Mouse (Mus musculus) bone marrow, adult 2 months (tissue): ENCODE results near the gene Hist1h4k. TPM values are rescaled to one million over a fixed set of nuclear protein-coding genes. Genes with fewer than 3 reads are reported as not detected.
"Not testable (repeated sequence)": the region's sequence is repeated elsewhere in the genome, so short reads cannot be mapped to it uniquely, and the experiment has no call there.

ENCODE experiments used
- H3K27ac ChIP-seq: fragments of 200-500 bp; 2 replicates; pipeline ENCODE4 v1.5.1; 2012; ENCODE audit warnings: low read depth, mild to moderate bottlenecking, control low read depth, inconsistent platforms, low read length; ENCODE audit not compliant: control insufficient read depth, poor library complexity, insufficient read depth
- H3K4me1 ChIP-seq: fragments of 200-500 bp; 2 replicates; pipeline ENCODE4 v1.6.1; 2011; ENCODE audit warnings: low read length; ENCODE audit not compliant: control insufficient read depth, insufficient read depth
- H3K4me3 ChIP-seq: fragments of 200-500 bp; replicated peaks from 2 replicates; pipeline ENCODE3; 2011; ENCODE audit warnings: mild to moderate bottlenecking, low read depth, low read length, control low read depth; ENCODE audit not compliant: control insufficient read depth
- CTCF ChIP-seq: fragments of 200-500 bp; IDR thresholded peaks from 2 replicates; pipeline ENCODE4 v1.5.1; 2011; ENCODE audit warnings: low read length, control low read depth; ENCODE audit not compliant: control insufficient read depth, insufficient read depth
- POLR2A ChIP-seq: fragments of 200-500 bp; IDR thresholded peaks from 2 replicates; pipeline ENCODE4 v1.6.1; 2011; ENCODE audit warnings: low read depth, mild to moderate bottlenecking, control low read depth, low read length, borderline replicate concordance; ENCODE audit not compliant: control insufficient read depth
- WGBS: fragments of 180-500 bp; shearing (Covaris S2); methylation state at CpG from one replicate; pipeline ENCODE4 v1.1.7; 2018; 5-methylcytosine and 5-hydroxymethylcytosine counted together
- polyA plus RNA-seq: library from polyadenylated mRNA; stranded (reverse); fragments of >200 nt; gene quantifications from 2 replicates; pipeline ENCODE4 v1.2.4, GENCODE M21; 2011; ENCODE audit warnings: low replicate concordance; ENCODE audit not compliant: missing spikeins, insufficient read depth, insufficient read length

The Hist1h4k gene
- polyA plus RNA-seq, 1 experiment: 358 TPM

GRCm38 (mm10) chr13:21786189-21786898 is 36.0 kb upstream of the Hist1h4k start:
- H3K4me1 ChIP-seq: peaks cover 3% of the 10 kb centered on the region; the same call in 1 of the 2 replicates
- H3K27ac ChIP-seq: peak overlapping the region; percentile 96
- 13% methylated on average over 8 of the region's 8 CpGs for WGBS
- H3K4me3 ChIP-seq: peak overlapping the region; percentile 63
- no peak for TF ChIP-seq POLR2A
- TF ChIP-seq CTCF: no peak

DNA sequence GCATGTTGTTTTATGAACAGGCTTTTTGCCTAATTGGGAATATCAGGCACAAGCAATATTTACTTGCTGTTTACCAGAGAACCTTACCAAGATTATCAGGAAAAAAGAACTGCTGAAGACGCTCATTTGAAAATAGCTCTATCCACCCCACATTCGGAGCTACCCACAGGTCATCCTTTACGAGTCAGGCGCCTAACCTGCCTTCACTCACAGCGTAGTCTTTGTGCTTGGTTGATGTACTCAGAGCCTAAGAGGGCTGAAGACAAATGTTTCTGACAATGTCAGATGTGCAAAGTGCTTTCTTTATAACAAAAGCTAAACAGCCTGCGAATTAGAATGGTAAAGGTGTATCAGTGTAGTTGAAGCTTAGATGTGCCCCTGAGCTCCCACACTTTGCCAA is 34.0 kb upstream of the Hist1h4k start:
- Histone ChIP-seq H3K4me3 (no peak overlapping the region), H3K4me1 (peaks cover 3% of the 10 kb centered on the region; the same call in 1 of the 2 replicates), H3K27ac (peak overlapping the region; percentile 94; the same call in 1 of the 2 replicates)
- 72% methylated on average over 6 of the region's 6 CpGs for WGBS
- no peak for TF ChIP-seq CTCF
- TF ChIP-seq POLR2A: no peak

GRCm38 (mm10) chr13:21783734-21784161 is 33.4 kb upstream of the Hist1h4k start:
- H3K4me1 ChIP-seq: peaks cover 3% of the 10 kb centered on the region; the same call in 1 of the 2 replicates
- H3K27ac ChIP-seq: peak overlapping the region; percentile 94
- TF ChIP-seq POLR2A: no peak
- 7% methylated on average over 9 of the region's 9 CpGs for WGBS
- peak overlapping the region; percentile 18 for H3K4me3 ChIP-seq

GRCm38 (mm10) chr13:21783255-21783617 is 32.9 kb upstream of the Hist1h4k start, which contains the start of gene Hist1h3i:
Gene Hist1h3i, minus strand, starts transcription at chr13:21783370.
- peaks cover 3% of the 10 kb centered on the region; the same call in 1 of the 2 replicates for H3K4me1 ChIP-seq
- TF ChIP-seq CTCF (no peak), POLR2A (no peak)
- H3K27ac ChIP-seq: peak within 1 kb of the TSS; percentile 98
- WGBS: 0% methylated on average over 20 of the region's 20 CpGs
- H3K4me3 ChIP-seq: peak within 1 kb of the TSS; percentile 63

DNA sequence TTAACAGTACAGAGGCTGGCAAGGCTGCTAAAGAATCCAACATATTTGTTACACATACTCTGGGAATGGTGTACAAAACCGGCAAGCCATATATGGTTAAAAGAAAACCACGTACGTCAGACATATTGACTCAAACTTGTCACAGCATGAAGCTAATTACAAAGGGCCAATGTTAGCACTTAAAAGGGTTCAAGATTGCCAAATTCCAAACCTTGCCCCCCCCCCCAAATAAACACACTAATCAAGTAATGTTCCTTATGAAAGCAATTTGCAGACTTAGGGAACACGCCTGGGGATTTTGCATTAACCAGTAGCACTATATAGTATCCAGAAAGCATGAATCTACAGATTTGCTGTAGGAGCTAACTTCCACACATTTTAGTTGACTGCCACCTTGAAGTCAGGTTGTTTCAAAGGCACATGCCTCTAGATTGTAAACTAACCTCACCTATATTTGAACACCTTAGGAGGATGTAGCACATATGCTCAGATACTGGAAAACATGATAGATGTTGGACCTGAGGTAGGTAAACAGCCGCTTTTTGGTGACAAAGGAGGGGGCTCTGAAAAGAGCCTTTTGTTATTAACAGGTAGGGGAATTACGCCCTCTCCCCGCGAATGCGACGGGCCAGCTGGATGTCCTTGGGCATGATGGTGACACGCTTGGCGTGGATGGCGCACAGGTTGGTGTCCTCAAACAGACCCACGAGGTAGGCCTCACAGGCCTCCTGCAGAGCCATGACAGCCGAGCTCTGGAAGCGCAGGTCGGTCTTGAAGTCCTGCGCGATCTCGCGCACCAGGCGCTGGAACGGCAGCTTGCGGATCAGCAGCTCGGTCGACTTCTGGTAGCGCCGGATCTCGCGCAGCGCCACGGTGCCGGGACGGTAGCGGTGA is 32.3 kb upstream of the Hist1h4k start:
- peak overlapping the region; percentile 63 for H3K4me3 ChIP-seq
- H3K4me1 ChIP-seq: not testable (repeated sequence)
- peak; percentile 97; the same call in 1 of the 2 replicates for TF ChIP-seq POLR2A
- under 1% methylated on average over 14 of the region's 35 CpGs for WGBS
- peak overlapping the region; percentile 98 for H3K27ac ChIP-seq

DNA sequence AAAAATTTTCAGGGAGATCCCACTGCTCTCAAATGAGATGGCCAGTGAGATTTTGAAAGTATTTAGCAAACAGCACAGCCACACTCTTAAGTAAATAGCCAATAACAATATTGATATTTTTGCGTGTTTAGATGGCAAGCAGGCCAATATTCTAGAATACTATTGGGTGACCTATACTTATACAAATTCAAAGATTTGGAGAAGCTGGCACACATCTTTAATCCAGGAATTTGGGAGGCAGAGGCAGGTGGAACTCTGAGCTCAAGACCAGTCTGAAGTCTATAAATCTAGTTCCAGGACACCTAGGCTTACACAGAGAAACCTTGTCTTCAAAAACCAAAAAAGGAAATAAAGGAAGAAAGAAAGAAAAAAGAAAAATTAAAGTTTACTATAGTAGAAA is 31.3 kb upstream of the Hist1h4k start:
- Histone ChIP-seq H3K27ac (no peak overlapping the region), H3K4me3 (no peak overlapping the region), H3K4me1 (peaks cover 4% of the 10 kb centered on the region; the same call in 1 of the 2 replicates)
- 84% methylated on average over 1 of the region's 1 CpGs for WGBS
- no peak for TF ChIP-seq POLR2A
- TF ChIP-seq CTCF: no peak

DNA sequence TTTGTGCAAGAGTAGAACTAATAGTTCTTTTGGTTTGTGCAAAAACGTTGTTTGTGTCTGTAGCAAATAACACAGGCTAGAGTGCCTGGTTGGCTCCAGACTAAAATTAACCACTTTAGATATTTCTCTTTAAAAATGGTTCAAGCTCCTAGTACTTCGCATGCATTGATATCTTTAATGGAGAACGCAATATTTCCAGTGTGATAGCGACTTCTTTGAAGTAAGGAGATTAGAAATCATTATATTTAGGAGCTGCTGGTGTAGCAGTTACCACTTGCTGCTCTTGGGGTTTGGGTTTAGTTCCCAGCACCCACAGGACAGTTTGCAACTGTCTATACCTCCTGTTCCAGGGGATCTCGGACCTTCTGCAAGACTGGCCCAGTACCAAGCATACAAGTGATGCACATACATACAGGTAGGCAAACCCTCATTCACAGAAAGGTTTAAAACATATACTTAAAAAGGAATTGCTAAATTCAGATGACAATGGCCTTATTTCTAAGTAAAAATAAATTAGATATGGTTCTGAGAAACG is 30.8 kb upstream of the Hist1h4k start:
- H3K27ac ChIP-seq: peak overlapping the region; percentile 72; the same call in 1 of the 2 replicates
- TF ChIP-seq CTCF (no peak), POLR2A (no peak)
- peaks cover 4% of the 10 kb centered on the region; the same call in 1 of the 2 replicates for H3K4me1 ChIP-seq
- no peak overlapping the region for H3K4me3 ChIP-seq
- WGBS: 47% methylated on average over 6 of the region's 6 CpGs
